Mouse (Mus musculus) forebrain, embryonic 10.5 days (tissue): ENCODE results near the gene Gm28043. TPM values are rescaled to one million over a fixed set of nuclear protein-coding genes. Genes with fewer than 3 reads are reported as not detected.
A peak's percentile ranks its signal among the peaks of the same experiment; 100 is the strongest.
"Not testable (repeated sequence)": the region's sequence is repeated elsewhere in the genome, so short reads cannot be mapped to it uniquely, and the experiment has no call there.

Experiments used
- DNase-seq: peaks from one replicate; pipeline ENCODE4 v3.0.0-alpha.2; 2017; ENCODE audit warnings: low spot score; ENCODE audit errors: extremely low spot score
- H3K27ac ChIP-seq: fragments of 300-500 bp; sonication (generic); 2 replicates; pipeline ENCODE4 v1.5.1; 2016; ENCODE audit warnings: mild to moderate bottlenecking
- H3K27me3 ChIP-seq: fragments of 300-500 bp; sonication (generic); 2 replicates; pipeline ENCODE4 v1.6.1; 2016; ENCODE audit warnings: mild to moderate bottlenecking; ENCODE audit not compliant: poor library complexity, severe bottlenecking
- H3K36me3 ChIP-seq: fragments of 300-500 bp; sonication (generic); replicated peaks from 2 replicates; pipeline ENCODE4 v1.6.1; 2016; ENCODE audit warnings: mild to moderate bottlenecking, moderate library complexity
- H3K4me1 ChIP-seq: fragments of 300-500 bp; sonication (generic); 2 replicates; pipeline ENCODE4 v1.6.1; 2016
- H3K4me3 ChIP-seq: fragments of 300-500 bp; sonication (generic); 2 replicates; pipeline ENCODE4 v1.5.1; 2016; ENCODE audit warnings: mild to moderate bottlenecking, moderate library complexity
- H3K9me3 ChIP-seq: fragments of 300-500 bp; sonication (generic); 2 replicates; pipeline ENCODE4 v1.6.1; 2016; ENCODE audit warnings: mild to moderate bottlenecking, moderate library complexity
- WGBS: fragments of 180-500 bp; shearing (Covaris S2); methylation state at CpG from one replicate; pipeline ENCODE4 v1.1.7; 2016; 5-methylcytosine and 5-hydroxymethylcytosine counted together
- polyA plus RNA-seq: library from polyadenylated mRNA; unstranded; fragments of >200 nt; fragmentation: Nextera tagmentation; extraction: Ambion mirVana; gene quantifications from 2 replicates; pipeline ENCODE4 v1.2.1, GENCODE M21; 2016

Gene Gm28043
- polyA plus RNA-seq, 1 experiment from 2014 or later: 3.9 TPM

DNA sequence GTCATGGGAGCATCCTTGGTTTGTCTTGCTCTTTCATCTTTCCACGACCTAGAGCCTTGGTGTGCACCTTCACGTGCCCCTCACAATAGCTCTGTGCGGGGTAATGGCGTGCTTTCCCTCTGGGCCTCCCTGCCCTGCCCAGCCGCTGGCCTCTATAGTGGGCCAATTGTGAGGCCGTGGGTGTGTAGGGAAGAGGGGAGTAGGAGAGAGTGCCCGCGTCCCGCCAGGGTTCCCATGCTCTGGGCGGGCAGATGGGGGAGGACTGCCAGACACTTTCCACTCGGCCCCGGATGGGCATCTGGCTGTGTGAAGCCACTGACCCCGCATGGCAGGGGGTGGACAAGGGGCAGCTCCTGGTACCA is 17.9 kb upstream of the Gm28043 start:
- Histone ChIP-seq H3K27ac (peak overlapping the region; percentile 61), H3K4me1 (peaks cover 22% of the 10 kb centered on the region), H3K27me3 (no peaks in the 10 kb centered on the region), H3K4me3 (no peak overlapping the region), H3K9me3 (no peaks in the 10 kb centered on the region), H3K36me3 (peaks cover 79% of the 10 kb centered on the region)
- DNase-seq: no peak
- 88% methylated on average over 13 of the region's 13 CpGs for WGBS

- Histone ChIP-seq H3K27me3 (no peaks in the 10 kb centered on the region), H3K36me3 (peaks cover 92% of the 10 kb centered on the region), H3K4me1 (peaks cover 22% of the 10 kb centered on the region), H3K27ac (no peak overlapping the region), H3K9me3 (0 out of 2 replicates have a peak, but pooled peaks cover 4% of the 10 kb centered on the region), H3K4me3 (no peak overlapping the region)
- 93% methylated on average over 14 of the region's 14 CpGs for WGBS
- no peak for DNase-seq
These were observed 15.6 kb upstream of the Gm28043 start for GRCm38 (mm10) chr17:29599051-29599450.

- Histone ChIP-seq H3K4me1 (peaks cover 22% of the 10 kb centered on the region), H3K27me3 (no peaks in the 10 kb centered on the region), H3K36me3 (peaks cover 92% of the 10 kb centered on the region), H3K27ac (no peak overlapping the region), H3K4me3 (no peak overlapping the region), H3K9me3 (0 out of 2 replicates have a peak, but pooled peaks cover 4% of the 10 kb centered on the region)
- DNase-seq: no peak
- WGBS: 84% methylated on average over 8 of the region's 8 CpGs
These were observed 15.1 kb upstream of the Gm28043 start for GRCm38 (mm10) chr17:29599537-29599936.

DNA sequence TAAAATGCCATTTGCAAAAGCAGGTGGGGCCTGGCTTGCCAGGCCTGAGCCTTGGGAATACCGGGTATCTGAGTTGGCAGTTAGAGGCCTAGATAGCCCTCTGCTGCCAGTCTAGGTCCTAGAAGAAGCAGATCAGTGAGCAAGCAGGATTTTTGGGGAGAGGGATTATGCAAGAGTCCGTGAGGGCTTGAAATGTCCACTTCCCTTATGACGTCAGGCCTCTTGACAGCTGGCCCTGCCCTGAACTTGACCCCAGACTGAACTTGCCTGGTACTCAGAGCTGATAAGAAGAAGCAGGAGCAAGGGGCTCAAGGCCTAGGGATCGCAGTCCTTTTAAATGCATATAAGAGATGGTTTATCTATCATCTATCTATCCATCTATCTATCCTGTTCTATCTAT is 13.3 kb upstream of the Gm28043 start:
- DNase-seq: no peak
- Histone ChIP-seq H3K27ac (no peak overlapping the region), H3K27me3 (no peaks in the 10 kb centered on the region), H3K36me3 (peaks cover 91% of the 10 kb centered on the region), H3K4me1 (peaks cover 18% of the 10 kb centered on the region), H3K9me3 (0 out of 2 replicates have a peak, but pooled peaks cover 4% of the 10 kb centered on the region), H3K4me3 (no peak overlapping the region)
- 83% methylated on average over 4 of the region's 4 CpGs for WGBS

DNA sequence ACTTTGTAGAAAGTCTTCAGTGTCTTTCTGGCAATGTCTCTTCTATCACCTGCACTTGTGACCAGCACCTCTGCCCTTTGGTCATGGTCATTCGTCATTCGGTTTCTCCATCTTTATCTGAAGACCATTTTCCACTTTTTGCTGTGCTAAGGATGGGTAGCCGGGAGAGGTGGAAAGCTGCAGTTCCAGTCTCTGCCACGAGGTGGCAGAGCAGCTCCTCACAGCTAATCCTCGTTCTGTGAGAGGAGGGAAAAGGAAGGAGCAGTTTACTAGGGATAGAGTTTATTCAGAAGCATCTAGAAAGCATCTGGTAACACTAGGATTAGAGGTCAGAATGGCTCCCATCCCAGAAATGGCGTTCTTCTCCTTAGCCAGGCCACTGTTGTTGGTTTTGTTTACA is 11.4 kb upstream of the Gm28043 start:
- H3K27me3 ChIP-seq: no peaks in the 10 kb centered on the region
- no peak overlapping the region for H3K4me3 ChIP-seq
- 0 out of 2 replicates have a peak, but pooled peaks cover 4% of the 10 kb centered on the region for H3K9me3 ChIP-seq
- H3K4me1 ChIP-seq: peaks cover 6% of the 10 kb centered on the region; the same call in 1 of the 2 replicates
- no peak overlapping the region for H3K27ac ChIP-seq
- H3K36me3 ChIP-seq: peaks cover 88% of the 10 kb centered on the region
- DNase-seq: peak; percentile 75
- 29% methylated on average over 6 of the region's 6 CpGs for WGBS

- H3K9me3 ChIP-seq, H3K4me3 ChIP-seq, DNase-seq, H3K27ac ChIP-seq, H3K27me3 ChIP-seq: not testable (repeated sequence)
- WGBS: 89% methylated on average over 5 of the region's 5 CpGs
- H3K36me3 ChIP-seq: peaks cover 22% of the 10 kb centered on the region
- H3K4me1 ChIP-seq: peaks cover 36% of the 10 kb centered on the region
These were observed 1.2 kb upstream of the Gm28043 start for GRCm38 (mm10) chr17:29613453-29613852.

- 0% methylated on average over 43 of the region's 43 CpGs for WGBS
- Histone ChIP-seq H3K27me3 (no peaks in the 10 kb centered on the region), H3K36me3 (peaks cover 33% of the 10 kb centered on the region), H3K4me3 (peak overlapping the region; percentile 96), H3K4me1 (peaks cover 36% of the 10 kb centered on the region), H3K9me3 (no peaks in the 10 kb centered on the region), H3K27ac (peak overlapping the region; percentile 96)
- no peak for DNase-seq
These were observed 412 bp downstream of the Gm28043 start for GRCm38 (mm10) chr17:29615024-29615551.

GRCm38 (mm10) chr17:29615616-29616015 is 940 bp downstream of the Gm28043 start:
- peak; percentile 25 for DNase-seq
- Histone ChIP-seq H3K9me3 (no peaks in the 10 kb centered on the region), H3K4me1 (peaks cover 36% of the 10 kb centered on the region), H3K27ac (peak overlapping the region; percentile 96), H3K4me3 (peak overlapping the region; percentile 96), H3K36me3 (peaks cover 38% of the 10 kb centered on the region), H3K27me3 (no peaks in the 10 kb centered on the region)
- 12% methylated on average over 4 of the region's 4 CpGs for WGBS

GRCm38 (mm10) chr17:29619231-29619630 is 4.6 kb downstream of the Gm28043 start:
- H3K4me1 ChIP-seq: peaks cover 28% of the 10 kb centered on the region
- H3K9me3 ChIP-seq: no peaks in the 10 kb centered on the region
- peaks cover 75% of the 10 kb centered on the region for H3K36me3 ChIP-seq
- H3K27ac ChIP-seq: no peak overlapping the region
- no peaks in the 10 kb centered on the region for H3K27me3 ChIP-seq
- 88% methylated on average over 3 of the region's 3 CpGs for WGBS
- DNase-seq: no peak
- no peak overlapping the region for H3K4me3 ChIP-seq

GRCm38 (mm10) chr17:29623488-29623887 is 8.8 kb downstream of the Gm28043 start:
- H3K36me3 ChIP-seq: peaks cover 100% of the 10 kb centered on the region
- no peaks in the 10 kb centered on the region for H3K4me1 ChIP-seq
- WGBS: 96% methylated on average over 8 of the region's 8 CpGs
- H3K27ac ChIP-seq: no peak overlapping the region
- no peaks in the 10 kb centered on the region for H3K27me3 ChIP-seq
- H3K9me3 ChIP-seq: no peaks in the 10 kb centered on the region
- DNase-seq: no peak
- H3K4me3 ChIP-seq: no peak overlapping the region

DNA sequence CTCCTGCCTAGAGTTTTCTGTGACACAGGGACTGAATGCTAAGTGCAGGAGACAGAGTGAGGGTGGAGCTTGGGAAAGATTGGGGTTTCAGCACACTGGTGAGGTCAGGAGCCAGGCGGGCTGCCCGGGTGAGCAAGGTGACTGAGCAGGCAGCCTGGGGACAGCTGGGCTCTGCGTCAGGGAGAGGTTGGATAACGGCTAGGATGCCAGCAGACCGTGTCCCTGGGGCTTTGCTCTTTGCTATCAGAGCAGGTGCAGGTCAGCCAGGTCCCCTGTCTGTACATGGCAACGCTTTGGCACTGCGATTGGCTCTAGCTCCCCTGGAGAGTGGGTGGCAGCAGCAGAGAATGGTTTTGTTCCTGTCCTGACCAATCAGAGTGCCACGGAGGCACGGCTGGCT is 12.6 kb downstream of the Gm28043 start:
- no peaks in the 10 kb centered on the region for H3K27me3 ChIP-seq
- no peak overlapping the region for H3K4me3 ChIP-seq
- WGBS: 95% methylated on average over 9 of the region's 9 CpGs
- no peak for DNase-seq
- H3K4me1 ChIP-seq: no peaks in the 10 kb centered on the region
- no peaks in the 10 kb centered on the region for H3K9me3 ChIP-seq
- no peak overlapping the region for H3K27ac ChIP-seq
- H3K36me3 ChIP-seq: peaks cover 99% of the 10 kb centered on the region

DNA sequence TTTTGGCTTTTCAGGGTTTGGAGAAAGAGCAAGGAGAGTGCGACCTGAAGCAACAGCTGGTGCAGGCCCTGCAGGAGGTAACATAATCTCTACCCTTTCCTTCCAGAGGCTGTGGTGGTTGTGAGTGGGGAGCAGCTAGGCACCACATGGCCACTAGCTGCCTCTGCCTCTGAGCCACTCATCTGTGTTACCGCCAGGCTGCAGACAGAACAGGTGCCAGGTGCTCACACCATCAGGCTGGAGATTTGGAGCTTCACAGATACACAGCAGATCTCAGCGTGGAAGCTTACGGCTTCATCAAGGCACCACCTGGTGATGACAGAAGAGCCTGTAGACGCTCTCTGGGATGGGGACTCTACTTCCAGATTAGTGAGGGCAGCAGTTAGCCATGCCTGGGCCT is 14.3 kb downstream of the Gm28043 start:
- no peaks in the 10 kb centered on the region for H3K4me1 ChIP-seq
- H3K9me3 ChIP-seq: no peaks in the 10 kb centered on the region
- no peaks in the 10 kb centered on the region for H3K27me3 ChIP-seq
- H3K27ac ChIP-seq: no peak overlapping the region
- WGBS: 94% methylated on average over 5 of the region's 5 CpGs
- no peak overlapping the region for H3K4me3 ChIP-seq
- DNase-seq: no peak
- peaks cover 99% of the 10 kb centered on the region for H3K36me3 ChIP-seq

- WGBS: 85% methylated on average over 5 of the region's 5 CpGs
- H3K36me3 ChIP-seq: peaks cover 99% of the 10 kb centered on the region
- no peak for DNase-seq
These were observed 14.9 kb downstream of the Gm28043 start for GRCm38 (mm10) chr17:29629620-29630019.

DNA sequence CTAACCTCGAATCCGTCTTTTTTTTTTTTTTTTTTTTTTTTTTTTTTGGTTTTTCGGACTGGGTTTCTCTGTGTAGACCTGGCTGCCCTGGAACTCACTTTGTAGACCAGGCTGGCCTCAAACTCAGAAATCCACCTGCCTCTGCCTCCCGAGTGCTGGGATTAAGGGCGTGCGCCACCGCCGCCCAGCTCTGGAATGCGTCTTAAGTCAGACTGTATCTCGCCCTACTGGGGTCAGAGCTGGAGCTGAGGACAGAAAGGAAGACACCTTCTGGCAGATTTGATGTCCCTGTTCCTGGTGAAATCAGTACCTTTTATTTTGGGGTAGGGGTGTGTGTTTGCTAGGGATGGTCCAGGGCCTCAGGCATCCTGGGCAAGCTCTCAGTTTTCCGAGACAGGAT is 17.6 kb downstream of the Gm28043 start:
- Histone ChIP-seq H3K36me3 (peaks cover 99% of the 10 kb centered on the region), H3K27ac (no peak overlapping the region), H3K4me1 (no peaks in the 10 kb centered on the region), H3K27me3 (no peaks in the 10 kb centered on the region), H3K9me3 (no peaks in the 10 kb centered on the region), H3K4me3 (no peak overlapping the region)
- 94% methylated on average over 11 of the region's 11 CpGs for WGBS
- no peak for DNase-seq

More at GRCm38 (mm10) chr17:29629620-29630019, 14.9 kb downstream of the Gm28043 start:
- Histone ChIP-seq H3K4me1 (no peaks in the 10 kb centered on the region), H3K9me3 (no peaks in the 10 kb centered on the region), H3K4me3 (no peak overlapping the region), H3K27me3 (no peaks in the 10 kb centered on the region), H3K27ac (no peak overlapping the region)
